Comparison of ENCODE assay signal across 13 mouse cellular contexts in genomic region chr7:28956270-28956669, GRCm38 (mm10). TPM values are rescaled to one million over a fixed set of nuclear protein-coding genes. Genes with fewer than 3 reads are reported as not detected.
A peak's percentile ranks its signal among the peaks of the same experiment; 100 is the strongest.
DNase-seq lines count a peak whose midpoint lies in the region; ATAC-seq and TF ChIP-seq lines count a peak whose summit lies in the region.
"Had no signal": no experiment of that assay in that cellular context is flagged by ENCODE, and none has a peak within 500 bp of the region (broad histone marks: within the 10 kb centered on the region; RNA-seq: fewer than 3 reads in every experiment).

No protein-coding gene starts in this region.

- no peaks in the 10 kb centered on the region for H3K9me3 ChIP-seq in hindbrain, embryonic 14.5 days (ENCODE audit: control insufficient read depth, low read length)
- H3K9me3 ChIP-seq in hindbrain, postnatal 0 days (ENCODE audit: low read length), result no peaks in the 10 kb centered on the region
- no peaks in the 10 kb centered on the region for H3K9me3 ChIP-seq in limb, embryonic 15.5 days
- H3K9me3 ChIP-seq in midbrain, embryonic 16.5 days (replicated peaks; ENCODE audit: control insufficient read depth, low read length, poor library complexity, severe bottlenecking), result no peaks in the 10 kb centered on the region
- H3K9me3 ChIP-seq: G1E had no signal

- peaks cover 54% of the 10 kb centered on the region for H3K4me1 ChIP-seq in hindbrain, embryonic 14.5 days (replicated peaks; ENCODE audit: control insufficient read depth, insufficient read depth, low read length)
- H3K4me1 ChIP-seq in hindbrain, postnatal 0 days (ENCODE audit: insufficient read depth, low read length), result peaks cover 32% of the 10 kb centered on the region
- H3K4me1 ChIP-seq in limb, embryonic 15.5 days, result peaks cover 88% of the 10 kb centered on the region
- peaks cover 39% of the 10 kb centered on the region for H3K4me1 ChIP-seq in midbrain, embryonic 16.5 days (ENCODE audit: control insufficient read depth, insufficient read depth, low read length)

- no peaks in the 10 kb centered on the region for H3K27me3 ChIP-seq in hindbrain, embryonic 14.5 days (ENCODE audit: control insufficient read depth, insufficient read depth, low read length)
- no peaks in the 10 kb centered on the region for H3K27me3 ChIP-seq in hindbrain, postnatal 0 days (ENCODE audit: insufficient read depth, low read length)
- no peaks in the 10 kb centered on the region for H3K27me3 ChIP-seq in limb, embryonic 15.5 days
- H3K27me3 ChIP-seq in midbrain, embryonic 16.5 days (ENCODE audit: control insufficient read depth, insufficient read depth, low read depth, low read length), result no peaks in the 10 kb centered on the region

- no peak for ATAC-seq in hindbrain, embryonic 14.5 days (ENCODE audit: low FRiP score)
- ATAC-seq in hindbrain, postnatal 0 days, result no peak
- no peak for ATAC-seq in limb, embryonic 15.5 days (ENCODE audit: insufficient number of reproducible peaks, low FRiP score, low TSS enrichment, low read depth)
- no peak for ATAC-seq in midbrain, embryonic 16.5 days

- DNase-seq in hindbrain, embryonic 14.5 days (ENCODE audit: low spot score), result no peak
- no peak for DNase-seq in hindbrain, postnatal 0 days (ENCODE audit: low spot score)
- peak; percentile 76 for DNase-seq in 416B (ENCODE audit: low read depth)
- peak; percentile 49 for DNase-seq in CD4-positive helper T cell, adult 2 months (ENCODE audit: low read depth, low spot score)
- DNase-seq in MN1 (ENCODE audit: low spot score), result no peak
- no peak for DNase-seq in right cerebral cortex, adult 18-20 months
- DNase-seq: kidney, adult 18-20 months; layer of hippocampus, adult 9-11 months; left cerebral cortex, postnatal 4 days had no signal

- no peaks in the 10 kb centered on the region for H3K36me3 ChIP-seq in hindbrain, embryonic 14.5 days (replicated peaks; ENCODE audit: control insufficient read depth, insufficient read depth)
- H3K36me3 ChIP-seq in hindbrain, postnatal 0 days (ENCODE audit: insufficient read depth, low read length), result no peaks in the 10 kb centered on the region
- no peaks in the 10 kb centered on the region for H3K36me3 ChIP-seq in limb, embryonic 15.5 days
- no peaks in the 10 kb centered on the region for H3K36me3 ChIP-seq in midbrain, embryonic 16.5 days (ENCODE audit: control insufficient read depth, insufficient read depth, low read length)

- no peak overlapping the region for H3K9ac ChIP-seq in hindbrain, embryonic 14.5 days
- H3K9ac ChIP-seq in hindbrain, postnatal 0 days (replicated peaks; ENCODE audit: low read length), result no peak overlapping the region
- no peak overlapping the region for H3K9ac ChIP-seq in limb, embryonic 15.5 days
- H3K9ac ChIP-seq in midbrain, embryonic 16.5 days (ENCODE audit: low read depth, low read length), result no peak overlapping the region

- H3K4me2 ChIP-seq in hindbrain, embryonic 14.5 days (replicated peaks), result no peak overlapping the region
- no peak overlapping the region for H3K4me2 ChIP-seq in hindbrain, postnatal 0 days (ENCODE audit: low read depth, low read length)
- no peak overlapping the region for H3K4me2 ChIP-seq in limb, embryonic 15.5 days
- no peak overlapping the region for H3K4me2 ChIP-seq in midbrain, embryonic 16.5 days (ENCODE audit: low read length)

- no peak overlapping the region for H3K4me3 ChIP-seq in hindbrain, embryonic 14.5 days (replicated peaks; ENCODE audit: low read length)
- H3K4me3 ChIP-seq in hindbrain, postnatal 0 days (ENCODE audit: low read length), result no peak overlapping the region
- H3K4me3 ChIP-seq in limb, embryonic 15.5 days, result no peak overlapping the region
- no peak overlapping the region for H3K4me3 ChIP-seq in midbrain, embryonic 16.5 days (ENCODE audit: low read depth, low read length)

- 0 out of 2 replicates have a peak overlapping the region, but pooled peaks have one; percentile 14 for H3K27ac ChIP-seq in hindbrain, embryonic 14.5 days
- no peak overlapping the region for H3K27ac ChIP-seq in hindbrain, postnatal 0 days
- peak overlapping the region; percentile 72 for H3K27ac ChIP-seq in limb, embryonic 15.5 days
- no peak overlapping the region for H3K27ac ChIP-seq in midbrain, embryonic 16.5 days (ENCODE audit: low read length)
- H3K27ac ChIP-seq: macrophage had no signal

- TF ChIP-seq CTCF in hindbrain, postnatal 0 days (IDR thresholded peaks at IDR 0.05; ENCODE audit: low read depth), result no peak

- WGBS in hindbrain, embryonic 14.5 days, result 97% methylated on average over 1 of the region's 1 CpGs
- 97% methylated on average over 1 of the region's 1 CpGs for WGBS in hindbrain, postnatal 0 days
- 79% methylated on average over 1 of the region's 1 CpGs for WGBS in limb, embryonic 15.5 days
- 89% methylated on average over 1 of the region's 1 CpGs for WGBS in midbrain, embryonic 16.5 days

RNA-seq across cellular contexts. Expression of gene Actn4, which starts 5.9 kb away (rescaled TPM):
- polyA plus RNA-seq in hindbrain, embryonic 14.5 days (2014; fragmentation: Nextera tagmentation; extraction: Ambion mirVana), result 133 and 147 TPM in 2 replicates
- 81.3 and 85.7 TPM in 2 replicates for total RNA-seq in hindbrain, postnatal 0 days (2014; rRNA removed)
- 114 and 115 TPM in 2 replicates for polyA plus RNA-seq in hindbrain, postnatal 0 days (2015; fragmentation: Nextera tagmentation; extraction: Ambion mirVana)
- polyA plus RNA-seq in limb, embryonic 15.5 days (2015; fragmentation: Nextera tagmentation; extraction: Ambion mirVana), result 347 and 359 TPM in 2 replicates
- 132 and 133 TPM in 2 replicates for polyA plus RNA-seq in midbrain, embryonic 16.5 days (2015; fragmentation: Nextera tagmentation; extraction: Ambion mirVana)

RNA-seq across cellular contexts. Expression of gene Eif3k, which starts 25.4 kb away (rescaled TPM):
- polyA plus RNA-seq in hindbrain, embryonic 14.5 days (2014; fragmentation: Nextera tagmentation; extraction: Ambion mirVana), result 291 and 321 TPM in 2 replicates
- total RNA-seq in hindbrain, postnatal 0 days (2014; rRNA removed), result 347 and 472 TPM in 2 replicates
- polyA plus RNA-seq in hindbrain, postnatal 0 days (2015; fragmentation: Nextera tagmentation; extraction: Ambion mirVana), result 309 TPM in 2 replicates
- polyA plus RNA-seq in limb, embryonic 15.5 days (2015; fragmentation: Nextera tagmentation; extraction: Ambion mirVana), result 372 and 387 TPM in 2 replicates
- polyA plus RNA-seq in midbrain, embryonic 16.5 days (2015; fragmentation: Nextera tagmentation; extraction: Ambion mirVana), result 279 TPM in 2 replicates

RNA-seq across cellular contexts. Expression of gene Map4k1, which starts 25.6 kb away (rescaled TPM):
- polyA plus RNA-seq in hindbrain, embryonic 14.5 days (2014; fragmentation: Nextera tagmentation; extraction: Ambion mirVana), result 8.6 and 10.4 TPM in 2 replicates
- total RNA-seq in hindbrain, postnatal 0 days (2014; rRNA removed), result 4.1 and 5.8 TPM in 2 replicates
- 12.5 and 15.0 TPM in 2 replicates for polyA plus RNA-seq in hindbrain, postnatal 0 days (2015; fragmentation: Nextera tagmentation; extraction: Ambion mirVana)
- 7.2 and 7.6 TPM in 2 replicates for polyA plus RNA-seq in limb, embryonic 15.5 days (2015; fragmentation: Nextera tagmentation; extraction: Ambion mirVana)
- 11.8 and 13.2 TPM in 2 replicates for polyA plus RNA-seq in midbrain, embryonic 16.5 days (2015; fragmentation: Nextera tagmentation; extraction: Ambion mirVana)

Comparison
In these comparisons a context has a peak if more than half of its experiments do, and no peak if none do; other contexts are left out.
1. H3K27ac ChIP-seq: peak in hindbrain, embryonic 14.5 days (single experiment) and limb, embryonic 15.5 days (single experiment); none in hindbrain, postnatal 0 days (single experiment) and midbrain, embryonic 16.5 days (single experiment).
2. DNase-seq: peak in 416B (single experiment) and CD4-positive helper T cell, adult 2 months (single experiment); none in hindbrain, embryonic 14.5 days (single experiment), hindbrain, postnatal 0 days (single experiment), MN1 (single experiment) and right cerebral cortex, adult 18-20 months (single experiment).